Mouse (Mus musculus): ENCODE measurements around the gene Gm29797. TPM values are rescaled to one million over a fixed set of nuclear protein-coding genes. Genes with fewer than 3 reads are reported as not detected.

Gene Gm29797
- polyA plus RNA-seq, 1 experiment from 2014 or later, result not detected

DNA sequence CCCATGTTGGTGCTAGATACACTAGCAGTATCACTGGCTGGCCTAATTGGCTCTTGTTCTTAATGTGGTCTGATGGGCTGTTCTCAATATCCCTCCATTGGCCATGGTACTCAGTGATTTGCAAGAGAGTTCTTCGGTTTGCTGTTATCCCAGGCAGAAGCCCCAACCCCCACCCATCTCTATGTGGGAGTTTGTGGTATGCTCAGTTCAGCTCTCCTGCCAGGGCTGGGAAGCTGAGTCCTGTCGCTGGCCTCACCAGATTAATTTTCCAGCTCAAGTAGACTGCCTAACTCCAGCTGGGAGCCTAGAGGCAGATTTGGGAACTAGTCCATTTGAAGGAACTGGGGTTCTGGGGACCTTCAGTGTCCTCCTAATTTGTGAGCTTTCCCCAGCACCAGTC lies 607 bp downstream of the Gm29797 start:
- Histone ChIP-seq H3K4me2 (replicated peaks) (no peak overlapping the region), H3K27me3 (no peaks in the 10 kb centered on the region), H3K9ac (replicated peaks) (no peak overlapping the region), H3K9me3 (no peaks in the 10 kb centered on the region), H3K36me3 (peaks cover 46% of the 10 kb centered on the region), H3K27ac (replicated peaks) (no peak overlapping the region), H3K4me1 (peaks cover 4% of the 10 kb centered on the region), H3K4me3 (no peak overlapping the region)
- no peak for ATAC-seq (replicated peaks)
- WGBS, result 65% methylated on average over 2 of the region's 2 CpGs

DNA sequence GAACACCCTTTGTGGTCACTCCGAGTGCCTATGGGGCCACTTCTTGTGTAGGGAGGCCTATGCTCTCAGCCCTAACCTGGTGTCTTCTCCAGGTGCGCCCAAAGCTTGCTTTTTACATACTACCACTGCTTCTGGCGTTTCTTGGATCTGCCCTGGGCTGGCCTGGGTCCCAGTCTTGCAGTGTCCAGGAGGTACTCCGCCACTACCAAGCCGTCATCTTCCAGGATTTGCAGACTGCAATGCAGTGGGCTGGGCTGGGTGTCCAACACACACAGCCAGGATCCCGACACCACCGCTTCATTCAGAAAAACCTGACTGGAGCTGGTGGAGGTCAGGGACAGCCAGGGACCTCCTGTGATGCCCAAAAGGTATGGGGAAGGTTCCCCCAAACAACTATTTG lies 1.7 kb downstream of the Gm29797 start:
- no peak overlapping the region for H3K9ac ChIP-seq (replicated peaks)

DNA sequence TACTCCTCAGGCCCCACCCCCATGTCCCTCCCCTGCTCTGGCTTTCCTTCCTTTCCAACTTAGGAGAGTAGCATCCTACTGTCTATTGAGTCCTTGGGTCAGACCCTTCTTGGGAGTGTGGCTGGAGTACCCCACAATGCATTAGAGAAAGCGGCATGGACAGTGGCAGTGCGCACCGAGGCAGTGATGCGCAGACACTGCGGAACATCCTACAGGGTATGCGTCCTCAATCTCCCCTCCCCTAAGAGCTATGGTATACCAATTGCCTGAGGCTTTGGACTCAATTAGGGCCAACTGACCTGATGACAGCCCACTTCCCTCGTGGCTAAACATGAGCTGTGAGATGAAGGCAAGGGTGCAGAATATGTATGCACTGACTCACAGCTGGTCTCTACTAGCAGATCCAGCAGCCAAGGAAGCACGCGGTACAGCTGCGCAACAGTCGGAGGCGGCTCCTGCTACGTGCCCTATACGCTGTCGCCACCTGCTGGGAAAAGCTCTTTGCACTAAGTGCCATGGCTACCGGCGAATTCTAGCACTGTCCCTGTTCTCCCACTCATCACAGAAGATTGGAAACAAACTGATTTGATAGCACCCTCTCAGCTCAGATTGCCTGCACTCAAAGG lies 2.2 kb downstream of the Gm29797 start:
- no peaks in the 10 kb centered on the region for H3K9me3 ChIP-seq
- no peak overlapping the region for H3K27ac ChIP-seq (replicated peaks)
- peak; percentile 63; the same call in 1 of the 2 replicates for ATAC-seq (replicated peaks)
- no peak overlapping the region for H3K9ac ChIP-seq (replicated peaks)
- H3K27me3 ChIP-seq, result no peaks in the 10 kb centered on the region
- no peak overlapping the region for H3K4me3 ChIP-seq
- peaks cover 33% of the 10 kb centered on the region for H3K36me3 ChIP-seq
- H3K4me2 ChIP-seq (replicated peaks), result no peak overlapping the region
- 37% methylated on average over 17 of the region's 17 CpGs for WGBS
- H3K4me1 ChIP-seq, result peaks cover 4% of the 10 kb centered on the region

More for the DNA sequence above, 1.7 kb downstream of the Gm29797 start:
- Histone ChIP-seq H3K9me3 (no peaks in the 10 kb centered on the region), H3K4me3 (no peak overlapping the region), H3K27ac (replicated peaks) (no peak overlapping the region), H3K36me3 (peaks cover 35% of the 10 kb centered on the region), H3K4me2 (replicated peaks) (no peak overlapping the region), H3K27me3 (no peaks in the 10 kb centered on the region), H3K4me1 (peaks cover 4% of the 10 kb centered on the region)
- 90% methylated on average over 7 of the region's 7 CpGs for WGBS
- ATAC-seq (replicated peaks), result no peak

DNA sequence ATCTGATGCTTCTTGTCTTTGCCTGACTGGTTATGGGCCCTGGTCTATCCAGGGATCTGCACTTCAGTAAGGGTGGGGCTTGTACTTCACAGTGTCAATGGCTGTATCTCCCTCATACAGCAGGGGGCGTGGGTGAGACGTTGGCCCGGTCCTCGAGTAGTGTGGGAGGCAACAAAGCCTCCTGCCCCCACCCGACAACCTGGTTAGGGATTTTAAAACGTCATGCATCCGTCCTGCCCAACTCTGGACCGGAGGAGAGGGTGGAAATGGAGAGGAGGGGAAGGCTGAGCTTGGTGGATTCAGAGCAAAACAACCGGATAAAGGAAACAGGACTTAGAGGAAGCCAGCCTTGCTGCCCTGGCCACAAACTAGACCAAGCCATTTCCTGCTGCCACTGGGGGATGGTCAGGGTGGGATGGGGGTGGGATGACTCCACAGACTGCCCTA lies 2.8 kb downstream of the Gm29797 start:
- 9% methylated on average over 9 of the region's 9 CpGs for WGBS
- H3K4me1 ChIP-seq, result peaks cover 4% of the 10 kb centered on the region
- peaks cover 29% of the 10 kb centered on the region for H3K36me3 ChIP-seq
- H3K9ac ChIP-seq (replicated peaks), result no peak overlapping the region
- H3K4me3 ChIP-seq, result no peak overlapping the region
- ATAC-seq (replicated peaks), result peak; percentile 86
- H3K4me2 ChIP-seq (replicated peaks), result no peak overlapping the region
- no peaks in the 10 kb centered on the region for H3K9me3 ChIP-seq
- H3K27ac ChIP-seq (replicated peaks), result no peak overlapping the region
- H3K27me3 ChIP-seq, result no peaks in the 10 kb centered on the region

DNA sequence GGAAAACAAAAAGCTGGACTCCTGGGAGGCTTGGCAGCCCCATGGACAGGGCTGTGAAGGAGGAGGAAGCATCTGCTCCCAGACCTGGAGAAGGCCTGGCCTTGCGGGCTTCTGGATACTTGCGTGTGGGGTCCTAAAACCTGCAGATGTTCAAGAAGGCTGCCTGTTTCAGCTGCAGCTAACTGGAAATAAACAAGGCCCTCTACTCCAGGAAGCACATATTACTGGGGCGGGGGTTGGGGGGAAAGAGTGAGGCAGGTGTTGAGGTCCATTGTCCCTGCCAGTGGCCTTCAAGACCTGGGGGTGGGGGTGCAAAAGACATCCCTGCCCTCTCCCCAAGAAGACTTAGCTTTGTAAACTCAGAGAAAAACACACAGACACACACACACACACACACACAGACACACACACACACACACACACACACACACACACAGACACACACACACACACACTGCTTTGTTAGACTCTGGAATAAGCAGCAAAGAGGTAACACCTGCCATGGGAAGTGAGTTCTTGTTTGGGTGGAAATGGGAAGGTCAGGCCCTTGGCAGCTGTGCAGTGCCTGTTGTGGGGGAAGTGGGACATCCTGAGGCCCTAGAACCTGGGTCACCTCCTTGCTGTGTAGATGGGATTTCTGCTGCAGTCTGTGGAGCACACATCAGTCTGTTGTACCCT lies 5.9 kb downstream of the Gm29797 start:
- WGBS, result 84% methylated on average over 3 of the region's 3 CpGs
- Histone ChIP-seq H3K9ac (replicated peaks) (no peak overlapping the region), H3K4me3 (no peak overlapping the region), H3K27ac (replicated peaks) (no peak overlapping the region), H3K36me3 (no peaks in the 10 kb centered on the region), H3K27me3 (no peaks in the 10 kb centered on the region), H3K9me3 (no peaks in the 10 kb centered on the region), H3K4me2 (replicated peaks) (no peak overlapping the region), H3K4me1 (peaks cover 4% of the 10 kb centered on the region)
- ATAC-seq (replicated peaks), result no peak

DNA sequence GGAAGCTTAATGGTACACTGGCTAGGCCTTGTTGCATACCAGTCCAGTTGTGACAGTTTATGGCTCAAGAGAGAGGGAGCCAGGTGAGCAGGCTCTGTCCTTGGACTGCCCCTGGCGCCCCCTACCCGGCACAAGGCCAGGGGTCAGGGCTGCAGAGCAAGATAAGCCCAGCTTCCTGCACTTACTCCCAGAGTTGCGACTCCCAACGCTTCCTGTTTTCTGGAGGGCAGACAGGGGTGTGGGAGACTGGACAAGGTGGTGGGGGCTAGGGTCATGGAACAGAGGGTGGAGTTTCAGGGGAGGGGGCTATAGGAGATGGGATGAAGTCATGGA lies 6.4 kb downstream of the Gm29797 start:
- no peak overlapping the region for H3K27ac ChIP-seq (replicated peaks)
- peaks cover 2% of the 10 kb centered on the region; the same call in 1 of the 2 replicates for H3K27me3 ChIP-seq
- no peak overlapping the region for H3K4me2 ChIP-seq (replicated peaks)
- H3K4me1 ChIP-seq, result peaks cover 4% of the 10 kb centered on the region
- H3K9ac ChIP-seq (replicated peaks), result no peak overlapping the region
- ATAC-seq (replicated peaks), result no peak
- no peaks in the 10 kb centered on the region for H3K36me3 ChIP-seq
- H3K9me3 ChIP-seq, result no peaks in the 10 kb centered on the region
- WGBS, result 29% methylated on average over 4 of the region's 4 CpGs
- H3K4me3 ChIP-seq, result no peak overlapping the region

DNA sequence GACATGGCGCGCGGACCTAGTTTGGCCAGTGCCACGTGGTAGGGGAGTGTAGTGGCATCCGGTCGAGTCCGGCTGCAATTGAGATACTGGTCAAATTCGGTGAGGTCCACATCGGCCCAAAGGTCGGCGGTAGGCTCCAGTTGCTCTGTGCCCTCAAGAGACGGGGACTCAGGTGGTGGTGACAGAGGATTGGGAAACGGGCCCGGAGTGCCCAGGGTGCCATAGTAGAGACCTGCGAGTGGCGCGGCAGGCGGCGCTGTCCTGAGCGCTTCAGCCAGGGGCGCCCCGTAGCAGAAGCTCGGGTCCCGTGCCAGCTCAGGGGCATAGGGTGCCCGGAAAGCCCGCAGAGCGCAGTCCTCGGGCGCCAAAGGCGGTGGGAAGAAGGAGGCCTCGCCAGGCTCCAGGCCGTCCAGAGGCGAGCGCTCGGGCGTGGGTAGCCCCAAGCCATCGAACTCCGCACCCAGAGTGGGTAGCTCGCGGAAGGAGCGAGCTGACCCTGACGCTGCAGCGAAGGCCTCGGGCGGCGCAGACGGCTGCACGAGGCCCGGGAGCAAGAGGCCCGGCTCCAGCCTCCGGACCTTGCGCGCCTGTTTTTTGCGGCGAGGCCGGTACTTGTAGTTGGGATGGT lies 13.6 kb downstream of the Gm29797 start:
- no peak for ATAC-seq (replicated peaks)
- WGBS, result 3% methylated on average over 55 of the region's 56 CpGs
- Histone ChIP-seq H3K4me2 (replicated peaks) (peak overlapping the region; percentile 58), H3K4me3 (peak overlapping the region; percentile 43), H3K9me3 (no peaks in the 10 kb centered on the region), H3K9ac (replicated peaks) (no peak overlapping the region), H3K4me1 (peaks cover 20% of the 10 kb centered on the region), H3K27me3 (peaks cover 64% of the 10 kb centered on the region), H3K36me3 (no peaks in the 10 kb centered on the region), H3K27ac (replicated peaks) (no peak overlapping the region)

DNA sequence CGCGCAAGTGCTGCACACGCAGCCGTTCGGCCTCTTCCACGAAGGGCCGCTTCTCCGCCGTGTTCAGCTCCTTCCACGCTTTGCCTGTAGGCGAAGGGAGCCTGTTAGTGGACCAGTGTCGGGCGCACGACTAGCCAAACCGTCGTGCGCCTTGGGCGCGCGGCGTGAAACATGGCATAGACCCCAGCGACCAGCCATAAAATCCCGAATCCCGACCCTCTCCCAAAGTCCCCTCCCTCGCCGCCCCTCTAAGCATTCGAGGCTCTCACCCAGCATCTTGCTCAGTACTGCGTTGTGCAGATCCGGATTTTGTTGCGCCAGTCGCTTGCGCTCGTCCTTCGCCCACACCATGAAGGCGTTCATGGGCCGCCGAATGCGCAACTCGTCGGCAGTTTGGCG lies 14.1 kb downstream of the Gm29797 start:
- peak overlapping the region; percentile 58 for H3K4me2 ChIP-seq (replicated peaks)
- peak overlapping the region; percentile 27; the same call in 1 of the 2 replicates for H3K9ac ChIP-seq (replicated peaks)
- H3K4me1 ChIP-seq, result peaks cover 25% of the 10 kb centered on the region
- no peaks in the 10 kb centered on the region for H3K36me3 ChIP-seq
- H3K27me3 ChIP-seq, result peaks cover 64% of the 10 kb centered on the region
- WGBS, result 1% methylated on average over 41 of the region's 41 CpGs
- H3K27ac ChIP-seq (replicated peaks), result no peak overlapping the region
- H3K9me3 ChIP-seq, result no peaks in the 10 kb centered on the region
- H3K4me3 ChIP-seq, result peak overlapping the region; percentile 43
- ATAC-seq (replicated peaks), result no peak

DNA sequence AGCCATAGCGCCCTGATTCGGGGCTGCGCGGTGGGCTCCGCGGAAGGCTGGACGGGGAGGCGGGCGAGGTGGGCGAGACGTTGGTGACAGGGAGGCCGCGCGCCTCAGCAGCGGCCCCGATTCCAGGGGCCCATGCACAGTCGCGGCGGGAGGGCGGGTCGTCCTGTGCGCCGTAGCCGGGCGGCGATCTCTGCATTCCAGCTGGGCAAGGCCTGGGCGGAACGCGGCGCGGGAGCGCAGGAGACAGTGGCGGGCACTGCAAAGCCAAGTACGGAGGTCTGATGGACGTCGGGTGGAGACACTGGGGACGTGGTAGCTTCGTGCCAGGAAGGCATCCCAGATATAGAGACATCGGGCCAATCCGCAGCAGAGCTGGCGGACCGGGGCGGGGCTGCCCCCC lies 14.5 kb downstream of the Gm29797 start, which contains the start of gene Sox18:
Sox18 (minus strand) TSS at position 315 of the 400 bp plus-strand sequence.
- 0 out of 2 replicates have a peak, but pooled peaks have one; percentile 38 for ATAC-seq (replicated peaks)
- H3K36me3 ChIP-seq, result no peaks in the 10 kb centered on the region
- H3K4me1 ChIP-seq, result peaks cover 25% of the 10 kb centered on the region
- under 1% methylated on average over 42 of the region's 43 CpGs for WGBS
- peak within 1 kb of the TSS; percentile 27 for H3K9ac ChIP-seq (replicated peaks)
- peak within 1 kb of the TSS; percentile 43 for H3K4me3 ChIP-seq
- peak within 1 kb of the TSS; percentile 58 for H3K4me2 ChIP-seq (replicated peaks)
- H3K27me3 ChIP-seq, result peaks cover 64% of the 10 kb centered on the region
- H3K27ac ChIP-seq (replicated peaks), result no peak within 1 kb of the TSS
- H3K9me3 ChIP-seq, result no peaks in the 10 kb centered on the region

DNA sequence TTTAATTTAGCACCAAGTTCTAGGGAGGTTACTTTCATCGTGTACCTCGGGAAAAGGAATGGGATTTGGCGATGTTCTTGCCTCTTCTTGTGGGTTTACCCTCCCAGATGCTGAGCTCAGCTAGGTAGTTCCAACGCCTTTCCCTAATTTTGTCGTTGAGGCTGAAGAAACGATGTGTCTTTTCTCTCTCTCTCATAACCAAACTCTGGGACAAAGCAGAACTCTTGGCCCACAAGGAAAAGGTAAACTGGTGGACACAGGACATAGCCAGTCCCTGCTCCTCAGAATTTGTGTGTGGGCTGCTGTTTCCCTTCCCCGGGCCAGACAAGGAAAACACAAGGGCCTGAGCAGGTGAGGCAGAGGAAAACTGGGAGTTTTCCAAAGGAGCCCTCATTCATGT lies 15.2 kb downstream of the Gm29797 start:
- no peak for ATAC-seq (replicated peaks)
- Histone ChIP-seq H3K36me3 (no peaks in the 10 kb centered on the region), H3K4me1 (peaks cover 25% of the 10 kb centered on the region), H3K27ac (replicated peaks) (no peak overlapping the region), H3K9me3 (no peaks in the 10 kb centered on the region), H3K27me3 (peaks cover 64% of the 10 kb centered on the region), H3K9ac (replicated peaks) (no peak overlapping the region), H3K4me3 (no peak overlapping the region), H3K4me2 (replicated peaks) (no peak overlapping the region)
- WGBS, result 20% methylated on average over 7 of the region's 7 CpGs

DNA sequence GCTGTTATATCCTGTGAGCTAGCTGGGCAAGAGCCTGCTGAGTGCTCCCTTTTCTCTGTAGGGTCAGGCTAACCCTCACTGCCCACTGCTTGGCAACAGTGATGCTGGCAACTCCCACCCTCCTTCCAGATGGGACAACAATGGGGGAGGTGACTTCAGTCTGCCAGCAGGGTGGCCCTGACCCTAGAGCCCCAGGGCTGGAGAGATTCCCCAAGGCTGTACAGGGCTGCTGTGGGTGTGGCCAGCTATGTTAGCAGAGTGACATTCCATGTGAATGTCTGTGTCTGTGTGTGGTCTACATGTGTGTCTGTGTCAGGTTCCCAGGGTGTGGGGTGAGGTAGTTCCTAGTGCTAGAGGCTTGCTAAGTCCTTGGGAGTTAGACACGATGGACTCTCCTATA lies 16.7 kb downstream of the Gm29797 start:
- Histone ChIP-seq H3K27me3 (peaks cover 60% of the 10 kb centered on the region), H3K27ac (replicated peaks) (no peak overlapping the region), H3K4me2 (replicated peaks) (no peak overlapping the region), H3K9me3 (no peaks in the 10 kb centered on the region), H3K4me3 (no peak overlapping the region), H3K36me3 (no peaks in the 10 kb centered on the region), H3K4me1 (peaks cover 25% of the 10 kb centered on the region), H3K9ac (replicated peaks) (no peak overlapping the region)
- ATAC-seq (replicated peaks), result no peak
- 58% methylated on average over 1 of the region's 1 CpGs for WGBS

DNA sequence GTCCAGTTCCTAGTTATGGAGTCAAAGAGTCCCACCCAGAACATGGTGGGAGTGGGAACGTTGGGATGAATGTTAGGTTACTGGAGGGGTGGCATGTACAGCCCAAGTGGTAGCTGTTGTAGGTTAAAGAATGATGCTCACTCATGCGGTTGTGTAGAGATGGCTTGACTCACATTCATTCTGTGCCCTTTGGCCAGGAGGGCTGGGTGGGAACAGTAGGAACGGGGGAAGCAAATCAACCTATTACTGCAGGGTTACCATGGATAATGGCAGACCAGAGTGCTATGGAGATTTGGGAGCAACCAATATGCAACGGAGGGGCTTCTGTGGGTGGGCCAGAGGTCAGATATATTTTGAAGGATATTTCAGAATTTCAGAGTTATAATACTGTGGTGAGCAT lies 18.1 kb downstream of the Gm29797 start:
- no peak for ATAC-seq (replicated peaks)
- no peak overlapping the region for H3K4me3 ChIP-seq
- H3K9me3 ChIP-seq, result no peaks in the 10 kb centered on the region
- H3K9ac ChIP-seq (replicated peaks), result no peak overlapping the region
- H3K27me3 ChIP-seq, result peaks cover 46% of the 10 kb centered on the region
- H3K36me3 ChIP-seq, result no peaks in the 10 kb centered on the region
- H3K4me2 ChIP-seq (replicated peaks), result no peak overlapping the region
- peaks cover 31% of the 10 kb centered on the region for H3K4me1 ChIP-seq
- H3K27ac ChIP-seq (replicated peaks), result no peak overlapping the region
- WGBS, result 75% methylated on average over 4 of the region's 4 CpGs
